Mouse (Mus musculus) ES-E14 (cell line): ENCODE data around the gene Slc26a10. TPM values are rescaled to one million over a fixed set of nuclear protein-coding genes. Genes with fewer than 3 reads are reported as not detected.
"Not testable (repeated sequence)": the region's sequence is repeated elsewhere in the genome, so short reads cannot be mapped to it uniquely, and the experiment has no call there.

ENCODE experiments used
- DNase-seq: peaks from one replicate; pipeline ENCODE4 v3.0.0-alpha.2; 2013; ENCODE audit warnings: low read depth, low spot score
- H3K27ac ChIP-seq: 2 replicates; pipeline ENCODE4 v1.5.1; 2012; ENCODE audit warnings: low read depth, mild to moderate bottlenecking, low read length, moderate library complexity, mixed read lengths; ENCODE audit not compliant: poor library complexity, insufficient read depth, severe bottlenecking
- H3K36me3 ChIP-seq: 2 replicates; pipeline ENCODE4 v1.6.1; 2012; ENCODE audit warnings: mild to moderate bottlenecking, low read length, moderate library complexity, mixed read lengths; ENCODE audit not compliant: control insufficient read depth, poor library complexity, insufficient read depth, severe bottlenecking
- H3K4me1 ChIP-seq, 2 experiments: fragments of 150-350 bp in 1 of 2; sonication (generic) in 1 of 2; 2 replicates each; pipeline ENCODE4 v1.6.1; 2012; ENCODE audit warnings: low read length in 2 of 2, mild to moderate bottlenecking in 1 of 2, mixed read lengths in 1 of 2; ENCODE audit not compliant: control insufficient read depth in 2 of 2, insufficient read depth in 2 of 2, poor library complexity in 1 of 2
- H3K4me3 ChIP-seq, 2 experiments: fragments of 150-350 bp in 1 of 2; sonication (generic) in 1 of 2; 2 replicates each; pipeline ENCODE4 v1.5.1; 2012; ENCODE audit warnings: low read length in 2 of 2, low read depth in 1 of 2, mild to moderate bottlenecking in 1 of 2, mixed read lengths in 1 of 2; ENCODE audit not compliant: insufficient read depth in 1 of 2, poor library complexity in 1 of 2, severe bottlenecking in 1 of 2
- H3K9ac ChIP-seq: 2 replicates; pipeline ENCODE4 v1.6.1; 2012; ENCODE audit warnings: low read depth, mild to moderate bottlenecking, low read length, mixed read lengths; ENCODE audit not compliant: poor library complexity, insufficient read depth, severe bottlenecking
- H3K9me3 ChIP-seq: fragments of 150-350 bp; sonication (generic); 2 replicates; pipeline ENCODE4 v1.6.1; 2012; ENCODE audit warnings: low read depth, mild to moderate bottlenecking, low read length; ENCODE audit not compliant: control insufficient read depth, insufficient read depth
- CHD2 ChIP-seq: IDR thresholded peaks from 2 replicates; pipeline ENCODE4 v1.6.1; 2014; ENCODE audit warnings: mild to moderate bottlenecking, low read depth, low read length, inconsistent platforms
- HCFC1 ChIP-seq: IDR thresholded peaks from 2 replicates; pipeline ENCODE4 v1.6.1; 2012; ENCODE audit warnings: low read length, inconsistent platforms, borderline replicate concordance; ENCODE audit not compliant: insufficient read depth
- MAFK ChIP-seq: IDR thresholded peaks from 2 replicates; pipeline ENCODE4 v1.6.1; 2014; ENCODE audit warnings: mild to moderate bottlenecking, low read depth, low read length, inconsistent platforms; ENCODE audit not compliant: insufficient read depth
- ZC3H11A ChIP-seq: IDR thresholded peaks from 2 replicates; pipeline ENCODE4 v1.6.1; 2012; ENCODE audit warnings: low read depth, mild to moderate bottlenecking, inconsistent platforms, low read length, borderline replicate concordance
- ZNF384 ChIP-seq: IDR thresholded peaks from 2 replicates; pipeline ENCODE4 v1.6.1; 2012; ENCODE audit warnings: low read depth, low read length, inconsistent platforms
- in situ Hi-C, 2 experiments: fragments of 600-800 bp; cut with MboI; formaldehyde crosslinking; loops; one replicate each; pipeline ENCODE4 v1.15.1; 2025; ENCODE audit warnings: low sequenced_read_pairs in 2 of 2, inconsistent platforms in 1 of 2; ENCODE audit not compliant: unreplicated experiment in 2 of 2
- total RNA-seq: library from RNA; depleted of rRNA; stranded (reverse); fragments of 300-350 nt; gene quantifications from 2 replicates; pipeline ENCODE4 v1.2.3, GENCODE M21; 2012

Gene Slc26a10
- total RNA-seq, 1 experiment: 7.4 TPM

- no peak for DNase-seq
- Histone ChIP-seq H3K4me1 (peaks cover 0 to 9% of the 10 kb centered on the region in 2 experiments; a peak in 1 of 4 replicates), H3K9me3 (no peaks in the 10 kb centered on the region), H3K36me3 (no peaks in the 10 kb centered on the region), H3K27ac (no peak overlapping the region; the same call in 1 of the 2 replicates), H3K9ac (no peak overlapping the region), H3K4me3 (no peak overlapping the region)
- in situ Hi-C loops: no loop called here
- TF ChIP-seq ZNF384 (no peak), MAFK (no peak), CHD2 (no peak), HCFC1 (no peak), ZC3H11A (no peak)
Measured at GRCm38 (mm10) chr10:127135118-127135836, 45.2 kb downstream of the Slc26a10 start.

- H3K9me3 ChIP-seq, H3K4me3 ChIP-seq, H3K36me3 ChIP-seq, H3K9ac ChIP-seq, H3K27ac ChIP-seq, DNase-seq, H3K4me1 ChIP-seq, in situ Hi-C loops: not testable (repeated sequence)
Measured at GRCm38 (mm10) chr10:127134394-127135035, 45.9 kb downstream of the Slc26a10 start.

- Histone ChIP-seq H3K36me3 (no peaks in the 10 kb centered on the region), H3K27ac (no peak overlapping the region), H3K9me3 (no peaks in the 10 kb centered on the region), H3K4me1 (peaks cover 0 to 9% of the 10 kb centered on the region in 2 experiments; a peak in 1 of 4 replicates), H3K9ac (no peak overlapping the region), H3K4me3 (no peak overlapping the region)
- in situ Hi-C loops: no loop called here
- no peak for DNase-seq
- no peak for TF ChIP-seq MAFK
- TF ChIP-seq ZNF384: no peak
- TF ChIP-seq CHD2: no peak
- TF ChIP-seq HCFC1: no peak
- no peak for TF ChIP-seq ZC3H11A
Measured at GRCm38 (mm10) chr10:127132469-127132868, 48.0 kb downstream of the Slc26a10 start.

GRCm38 (mm10) chr10:127129431-127129830 is 51.0 kb downstream of the Slc26a10 start:
- Histone ChIP-seq H3K9me3 (no peaks in the 10 kb centered on the region), H3K4me3 (no peak overlapping the region), H3K9ac (no peak overlapping the region), H3K4me1 (peaks cover 0 to 11% of the 10 kb centered on the region in 2 experiments; a peak in 1 of 4 replicates), H3K27ac (no peak overlapping the region), H3K36me3 (no peaks in the 10 kb centered on the region)
- DNase-seq: no peak
- TF ChIP-seq HCFC1: no peak
- TF ChIP-seq ZC3H11A: no peak
- no peak for TF ChIP-seq ZNF384
- no peak for TF ChIP-seq CHD2
- TF ChIP-seq MAFK: peak; percentile 77; the same call in 1 of the 2 replicates
- in situ Hi-C loops: no loop called here
